Mouse (Mus musculus) liver, postnatal 0 days (tissue): ENCODE results near the gene Cebpg. TPM values are rescaled to one million over a fixed set of nuclear protein-coding genes. Genes with fewer than 3 reads are reported as not detected.

Experiments
- ATAC-seq: fragments of 200-750 bp; cut with Nextera tagmentation; 2 replicates; pipeline ENCODE4 v1.8.0; 2017; ENCODE audit warnings: mild to moderate bottlenecking, moderate library complexity
- DNase-seq: peaks from one replicate; pipeline ENCODE4 v3.0.0-alpha.2; 2016
- H3K27ac ChIP-seq: fragments of 300-500 bp; sonication (generic); 2 replicates; pipeline ENCODE4 v1.5.1; 2014; ENCODE audit warnings: antibody characterized with exemption, moderate library complexity, mild to moderate bottlenecking, low read depth
- H3K27me3 ChIP-seq: fragments of 300-500 bp; sonication (generic); 2 replicates; pipeline ENCODE4 v1.6.1; 2014; ENCODE audit warnings: low read length, control low read depth, mixed read lengths; ENCODE audit not compliant: insufficient read depth
- H3K36me3 ChIP-seq: fragments of 300-500 bp; sonication (generic); replicated peaks from 2 replicates; pipeline ENCODE4 v1.6.1; 2014; ENCODE audit warnings: mild to moderate bottlenecking, control low read depth, low read length, moderate library complexity, mixed read lengths; ENCODE audit not compliant: insufficient read depth
- H3K4me1 ChIP-seq: fragments of 300-500 bp; sonication (generic); 2 replicates; pipeline ENCODE4 v1.6.1; 2014; ENCODE audit warnings: antibody characterized with exemption, mild to moderate bottlenecking, control low read depth; ENCODE audit not compliant: insufficient read depth
- H3K4me2 ChIP-seq: fragments of 300-500 bp; sonication (generic); 2 replicates; pipeline ENCODE4 v1.6.1; 2014; ENCODE audit warnings: low read depth, mild to moderate bottlenecking, low read length, moderate library complexity, mixed read lengths
- H3K4me3 ChIP-seq: fragments of 300-500 bp; sonication (generic); 2 replicates; pipeline ENCODE4 v1.5.1; 2014; ENCODE audit warnings: low read depth, low read length
- H3K9ac ChIP-seq: fragments of 300-500 bp; sonication (generic); replicated peaks from 2 replicates; pipeline ENCODE4 v1.6.1; 2014; ENCODE audit warnings: mild to moderate bottlenecking, moderate library complexity
- H3K9me3 ChIP-seq: fragments of 300-500 bp; sonication (generic); 2 replicates; pipeline ENCODE4 v1.6.1; 2016; ENCODE audit warnings: mild to moderate bottlenecking, control low read depth, low read length, mixed read lengths
- CTCF ChIP-seq: sonication (generic); IDR thresholded peaks from 2 replicates; pipeline ENCODE4 v1.5.1; 2016; ENCODE audit warnings: antibody characterized with exemption, low read depth
- EP300 ChIP-seq: IDR thresholded peaks from 2 replicates; pipeline ENCODE4 v1.6.1; 2016; ENCODE audit warnings: antibody characterized with exemption, low read depth, mild to moderate bottlenecking
- WGBS: fragments of 180-500 bp; shearing (Covaris S2); extraction: QIAGEN DNeasy Blood & Tissue Kit; methylation state at CpG from one replicate; pipeline ENCODE4 v1.1.7; 2014; ENCODE audit not compliant: insufficient replicate concordance; 5-methylcytosine and 5-hydroxymethylcytosine counted together
- polyA plus RNA-seq: library from polyadenylated mRNA; unstranded; fragments of >200 nt; fragmentation: Nextera tagmentation; extraction: Ambion mirVana; gene quantifications from 2 replicates; pipeline ENCODE4 v1.2.1, GENCODE M21; 2015

Cebpg gene
- polyA plus RNA-seq, 1 experiment from 2014 or later: 35.2 TPM

DNA sequence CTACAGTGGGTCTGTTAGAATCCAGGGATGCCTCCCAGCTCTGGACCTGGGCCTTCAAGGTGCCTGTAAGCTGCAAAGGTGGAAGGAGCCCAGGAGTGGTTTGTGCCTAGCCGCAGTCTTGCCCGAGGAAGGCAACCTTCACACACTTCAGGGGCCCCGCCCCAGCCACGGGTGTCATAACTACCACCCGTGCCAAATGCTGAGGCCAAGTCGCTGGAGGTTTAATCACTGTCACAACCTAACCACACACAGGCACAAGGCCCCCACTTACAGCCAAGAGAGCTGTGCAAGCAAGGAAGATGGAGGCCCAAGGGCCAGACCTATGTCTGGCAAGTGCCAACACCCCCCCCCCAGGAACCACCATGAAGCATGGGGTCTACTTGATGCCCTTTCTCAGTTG lies 19.0 kb downstream of the Cebpg start:
- H3K4me2 ChIP-seq: no peak overlapping the region
- ATAC-seq (no peak), DNase-seq (no peak)
- no peaks in the 10 kb centered on the region for H3K27me3 ChIP-seq
- H3K27ac ChIP-seq: no peak overlapping the region
- peaks cover 12% of the 10 kb centered on the region for H3K4me1 ChIP-seq
- no peak overlapping the region for H3K4me3 ChIP-seq
- H3K9me3 ChIP-seq: no peaks in the 10 kb centered on the region
- TF ChIP-seq CTCF (no peak), EP300 (no peak)
- peaks cover 17% of the 10 kb centered on the region for H3K36me3 ChIP-seq
- 57% methylated on average over 6 of the region's 6 CpGs for WGBS
- no peak overlapping the region for H3K9ac ChIP-seq

DNA sequence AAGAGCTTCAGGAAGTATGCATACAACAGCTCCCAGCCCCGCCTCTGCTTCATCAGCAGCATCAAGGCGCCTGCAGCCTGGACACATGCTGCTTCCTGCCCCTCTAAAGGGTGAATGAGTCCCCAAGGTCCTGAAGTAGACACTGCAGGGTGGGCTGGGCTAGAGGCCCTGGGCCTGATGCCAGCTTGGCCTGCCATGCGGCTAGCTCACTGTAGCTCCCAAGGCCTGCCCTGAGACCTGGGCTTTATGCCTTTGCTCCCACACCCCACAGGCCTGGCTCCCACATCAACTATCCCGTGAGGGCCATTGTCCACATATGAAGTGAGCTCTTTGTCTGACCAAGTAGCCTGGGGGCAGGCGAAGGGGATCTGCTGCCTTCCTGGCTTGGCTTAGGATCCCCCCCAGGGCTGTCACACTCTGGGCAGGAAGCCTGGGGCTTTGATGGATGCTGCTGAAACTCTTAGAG lies 20.1 kb downstream of the Cebpg start:
- Histone ChIP-seq H3K27me3 (no peaks in the 10 kb centered on the region), H3K4me2 (no peak overlapping the region), H3K36me3 (peaks cover 11% of the 10 kb centered on the region), H3K9ac (no peak overlapping the region), H3K27ac (peak overlapping the region; percentile 2; the same call in 1 of the 2 replicates), H3K4me1 (peaks cover 4% of the 10 kb centered on the region), H3K4me3 (no peak overlapping the region), H3K9me3 (no peaks in the 10 kb centered on the region)
- WGBS: 70% methylated on average over 5 of the region's 5 CpGs
- TF ChIP-seq EP300 (no peak), CTCF (no peak)
- DNase-seq (no peak), ATAC-seq (no peak; the same call in 1 of the 2 replicates)

DNA sequence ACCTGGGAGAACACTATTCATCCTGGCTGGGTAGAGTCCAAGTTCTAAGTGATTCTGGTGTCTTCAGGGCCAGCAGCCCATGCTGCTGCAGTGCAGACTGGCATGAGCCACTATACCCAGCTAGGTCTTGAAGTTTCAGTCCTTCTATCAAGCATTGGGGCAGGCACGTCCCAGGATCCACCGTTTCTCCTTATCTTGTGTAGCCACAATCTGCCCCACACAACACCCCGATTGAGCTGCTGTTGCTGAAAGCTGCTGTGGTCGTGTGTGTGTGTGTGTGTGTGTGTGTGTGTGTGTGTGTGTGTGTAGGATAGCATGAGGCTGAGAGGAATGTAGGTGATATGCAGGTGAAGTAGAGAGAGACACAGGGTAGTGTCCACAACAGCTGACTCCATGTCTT lies 20.8 kb downstream of the Cebpg start:
- peaks cover 11% of the 10 kb centered on the region for H3K36me3 ChIP-seq
- H3K27ac ChIP-seq: no peak overlapping the region
- no peak overlapping the region for H3K4me3 ChIP-seq
- no peaks in the 10 kb centered on the region; the same call in 1 of the 2 replicates for H3K4me1 ChIP-seq
- ATAC-seq: peak; percentile 29
- H3K4me2 ChIP-seq: no peak overlapping the region
- DNase-seq: no peak
- WGBS: 35% methylated on average over 4 of the region's 4 CpGs
- TF ChIP-seq CTCF (no peak), EP300 (no peak; the same call in 1 of the 2 replicates)
- H3K9me3 ChIP-seq: no peaks in the 10 kb centered on the region
- H3K27me3 ChIP-seq: no peaks in the 10 kb centered on the region
- no peak overlapping the region for H3K9ac ChIP-seq

DNA sequence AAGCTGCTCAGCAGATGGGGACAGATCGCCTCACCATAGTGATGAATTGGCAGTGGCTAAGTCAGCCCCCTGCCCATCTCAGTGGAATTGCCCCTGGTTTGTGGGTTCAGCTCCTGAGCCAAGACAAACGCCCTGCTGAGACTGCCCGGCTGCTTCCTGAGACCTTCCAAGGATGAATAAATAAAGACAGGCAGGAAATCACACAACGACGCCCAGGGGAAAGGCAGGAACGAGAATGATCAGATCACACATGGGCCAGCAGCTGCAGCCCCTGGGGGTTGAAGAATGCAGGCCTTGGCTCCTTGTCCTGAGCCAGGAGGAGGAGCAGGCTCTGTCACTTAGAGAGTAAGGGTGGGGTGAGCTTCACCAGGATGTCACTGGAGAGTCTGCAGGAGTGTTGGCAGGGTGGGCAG lies 21.2 kb downstream of the Cebpg start:
- Histone ChIP-seq H3K27ac (no peak overlapping the region), H3K9ac (no peak overlapping the region)
- DNase-seq: no peak

DNA sequence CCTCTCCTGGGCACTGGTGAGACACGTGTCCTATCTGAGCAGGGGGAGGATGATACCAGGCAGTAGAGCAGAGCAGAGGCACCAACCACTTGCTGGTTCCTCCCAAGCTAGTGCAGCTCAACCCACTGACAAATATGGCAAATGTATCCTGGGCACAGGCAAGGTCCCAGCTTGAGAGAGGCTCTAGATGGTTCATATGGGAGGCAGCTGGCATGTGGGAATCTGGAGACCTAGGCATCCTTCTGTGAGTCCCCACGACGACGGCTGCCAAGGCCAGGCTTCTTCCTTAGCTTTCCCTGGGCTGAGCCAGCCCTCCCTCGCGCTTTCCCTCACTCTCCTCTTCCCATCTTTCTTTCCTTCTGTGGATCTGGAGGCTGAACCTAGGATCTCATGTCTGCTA lies 25.8 kb downstream of the Cebpg start:
- ATAC-seq: no peak
- WGBS: 77% methylated on average over 6 of the region's 6 CpGs
- Histone ChIP-seq H3K27ac (no peak overlapping the region), H3K4me1 (peaks cover 10% of the 10 kb centered on the region), H3K4me3 (no peak overlapping the region), H3K36me3 (peaks cover 8% of the 10 kb centered on the region; the same call in 1 of the 2 replicates), H3K27me3 (no peaks in the 10 kb centered on the region), H3K9me3 (no peaks in the 10 kb centered on the region), H3K9ac (no peak overlapping the region), H3K4me2 (no peak overlapping the region)
- no peak for TF ChIP-seq CTCF
- TF ChIP-seq EP300: no peak
- DNase-seq: no peak

More for the DNA sequence above, 21.2 kb downstream of the Cebpg start:
- peaks cover 8% of the 10 kb centered on the region; the same call in 1 of the 2 replicates for H3K36me3 ChIP-seq
- H3K9me3 ChIP-seq: no peaks in the 10 kb centered on the region
- H3K4me3 ChIP-seq: no peak overlapping the region
- 71% methylated on average over 6 of the region's 6 CpGs for WGBS
- no peaks in the 10 kb centered on the region; the same call in 1 of the 2 replicates for H3K4me1 ChIP-seq
- no peaks in the 10 kb centered on the region for H3K27me3 ChIP-seq
- no peak for TF ChIP-seq CTCF
- no peak for TF ChIP-seq EP300
- ATAC-seq: 0 out of 2 replicates have a peak, but pooled peaks have one; percentile 14
- H3K4me2 ChIP-seq: no peak overlapping the region

DNA sequence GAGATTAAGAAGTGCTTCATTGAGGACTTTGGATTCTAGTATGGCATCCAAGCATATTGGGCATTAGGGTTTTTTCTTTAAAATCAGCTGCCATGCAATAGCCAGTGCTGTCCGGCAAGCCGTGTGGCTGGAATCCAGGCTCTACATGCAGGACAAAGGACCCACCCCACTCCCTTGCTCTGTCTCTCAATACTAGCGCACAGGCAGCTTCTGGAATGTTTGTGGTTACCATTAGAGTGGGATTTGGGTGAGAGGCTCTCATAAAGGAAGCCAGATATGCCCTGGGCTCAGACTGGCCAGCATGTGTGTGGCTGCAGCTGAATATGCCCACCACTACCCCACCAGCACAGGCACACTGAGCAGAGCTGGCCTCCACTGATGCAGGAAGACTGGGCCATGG lies 26.7 kb downstream of the Cebpg start:
- H3K4me2 ChIP-seq: no peak overlapping the region
- WGBS: 81% methylated on average over 3 of the region's 3 CpGs

More for the DNA sequence above, 26.7 kb downstream of the Cebpg start:
- TF ChIP-seq EP300 (no peak), CTCF (no peak)
- H3K4me3 ChIP-seq: no peak overlapping the region
- H3K9me3 ChIP-seq: no peaks in the 10 kb centered on the region
- no peaks in the 10 kb centered on the region for H3K27me3 ChIP-seq
- DNase-seq (no peak), ATAC-seq (no peak)
- H3K9ac ChIP-seq: no peak overlapping the region
- H3K36me3 ChIP-seq: peaks cover 8% of the 10 kb centered on the region; the same call in 1 of the 2 replicates
- peaks cover 10% of the 10 kb centered on the region for H3K4me1 ChIP-seq
- H3K27ac ChIP-seq: no peak overlapping the region
